Mouse (Mus musculus) frontal cortex, postnatal 25 days (tissue): ENCODE measurements around the gene Bcl7a.

Experiments used
- DNase-seq, 2 experiments: peaks; one replicate each; pipeline ENCODE4 v3.0.0; 2022; ENCODE audit warnings: low spot score in 2 of 2

The Bcl7a gene

DNA sequence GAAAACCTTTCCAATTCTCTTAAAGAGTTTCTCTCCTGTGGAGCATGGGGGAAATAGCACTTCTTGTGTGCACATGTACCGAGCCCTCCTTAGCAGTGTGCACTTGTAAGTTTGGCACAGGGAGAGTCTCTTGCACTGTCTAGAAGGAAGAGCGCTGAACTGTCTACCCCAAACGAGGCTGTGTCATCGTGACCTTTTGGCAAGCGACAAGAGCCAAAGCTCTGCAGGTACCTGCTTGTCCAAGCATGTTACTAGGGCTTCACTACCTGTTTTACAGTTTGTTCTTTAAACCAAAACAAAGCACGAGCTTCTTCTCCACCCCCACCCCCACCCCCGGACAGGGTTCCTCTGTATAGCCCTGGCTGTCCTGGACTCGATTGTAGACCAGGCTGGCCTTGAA, 15.9 kb upstream of the Bcl7a start:
- DNase-seq, result no peak

GRCm38 (mm10) chr5:123333566-123333965, 10.1 kb upstream of the Bcl7a start:
- no peak for DNase-seq

DNA sequence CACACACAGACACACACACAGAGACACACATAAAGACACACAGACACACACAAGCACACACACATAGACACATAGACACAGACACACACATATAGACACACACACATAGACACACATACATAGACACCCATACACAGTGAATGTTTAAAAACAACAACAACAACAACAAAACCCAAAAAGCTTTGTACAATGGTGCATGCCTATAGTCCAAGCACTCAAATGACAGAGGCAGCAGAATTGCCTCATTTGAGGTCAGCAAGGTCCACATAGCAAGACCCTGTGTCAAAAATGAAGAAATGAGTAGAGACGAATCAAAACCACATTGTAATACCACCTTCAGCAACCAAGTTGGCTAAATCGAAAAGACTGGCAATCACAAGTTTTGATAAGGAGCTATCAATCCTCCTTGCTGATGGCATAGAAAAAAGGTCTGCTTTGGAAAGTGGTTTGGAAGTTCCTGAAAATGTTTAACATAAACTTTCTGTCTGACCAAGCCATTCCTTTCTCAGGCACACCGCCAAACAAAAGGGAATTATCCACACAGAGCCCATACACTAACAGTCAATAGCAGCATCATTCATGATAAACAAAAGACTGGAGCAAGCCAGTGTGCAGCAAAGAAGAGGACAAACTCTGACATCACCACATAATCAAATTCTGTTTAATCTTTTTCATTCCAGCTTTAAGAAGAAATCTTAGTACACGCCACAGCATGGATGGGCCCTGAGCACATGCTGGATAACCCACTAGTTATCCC, 7.3 kb upstream of the Bcl7a start:
- DNase-seq, result no peak

GRCm38 (mm10) chr5:123338463-123338862, 5.2 kb upstream of the Bcl7a start:
- peak in 1 of 2 experiments; percentile 24 for DNase-seq

- no peak for DNase-seq
Measured at GRCm38 (mm10) chr5:123344628-123344962, 961 bp downstream of the Bcl7a start.

DNA sequence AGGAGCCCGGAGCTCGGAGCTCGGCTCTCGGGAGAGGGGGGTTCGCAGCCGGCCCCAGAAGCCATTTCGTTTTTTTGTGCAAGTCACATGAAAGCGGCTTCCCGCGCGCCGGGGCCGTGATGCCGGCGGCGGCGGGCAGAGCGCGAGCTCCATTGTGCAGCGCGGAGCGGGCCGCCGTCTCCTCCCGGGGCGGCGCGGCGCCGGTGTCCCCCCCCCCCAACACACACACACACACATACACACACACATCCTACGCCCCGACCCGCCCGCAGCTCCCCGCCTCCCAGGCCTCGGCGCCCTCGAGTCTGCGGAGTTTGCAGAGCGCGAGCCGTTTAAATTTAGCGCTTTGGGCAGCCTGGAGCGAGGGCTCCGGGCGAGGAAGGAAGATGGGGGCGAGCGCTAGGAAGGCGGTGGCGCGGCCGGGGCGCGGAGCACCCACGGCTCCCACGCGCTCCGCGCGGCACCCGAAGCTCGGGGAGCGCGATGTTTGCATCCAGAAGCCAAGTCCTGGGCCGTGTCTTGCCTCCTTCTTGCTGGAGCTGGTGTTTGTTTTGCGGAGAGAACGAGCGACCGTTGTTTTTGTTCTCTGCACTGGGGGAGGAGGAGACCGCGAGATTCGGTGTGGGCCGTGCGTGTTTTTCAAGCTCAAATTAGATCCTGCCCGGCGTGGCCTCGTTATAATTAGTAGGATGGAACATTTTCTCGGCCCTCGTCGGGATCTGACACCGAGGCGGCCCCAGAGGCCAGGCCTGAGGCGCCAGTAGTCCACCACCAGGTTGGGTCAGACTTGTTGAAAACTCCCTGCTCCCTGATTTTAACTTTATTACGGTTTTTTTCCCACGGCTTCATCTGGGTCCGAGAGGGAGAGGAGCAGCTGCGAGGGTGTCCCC, 1.6 kb downstream of the Bcl7a start:
- peak in 1 of 2 experiments; percentile 39 for DNase-seq

DNA sequence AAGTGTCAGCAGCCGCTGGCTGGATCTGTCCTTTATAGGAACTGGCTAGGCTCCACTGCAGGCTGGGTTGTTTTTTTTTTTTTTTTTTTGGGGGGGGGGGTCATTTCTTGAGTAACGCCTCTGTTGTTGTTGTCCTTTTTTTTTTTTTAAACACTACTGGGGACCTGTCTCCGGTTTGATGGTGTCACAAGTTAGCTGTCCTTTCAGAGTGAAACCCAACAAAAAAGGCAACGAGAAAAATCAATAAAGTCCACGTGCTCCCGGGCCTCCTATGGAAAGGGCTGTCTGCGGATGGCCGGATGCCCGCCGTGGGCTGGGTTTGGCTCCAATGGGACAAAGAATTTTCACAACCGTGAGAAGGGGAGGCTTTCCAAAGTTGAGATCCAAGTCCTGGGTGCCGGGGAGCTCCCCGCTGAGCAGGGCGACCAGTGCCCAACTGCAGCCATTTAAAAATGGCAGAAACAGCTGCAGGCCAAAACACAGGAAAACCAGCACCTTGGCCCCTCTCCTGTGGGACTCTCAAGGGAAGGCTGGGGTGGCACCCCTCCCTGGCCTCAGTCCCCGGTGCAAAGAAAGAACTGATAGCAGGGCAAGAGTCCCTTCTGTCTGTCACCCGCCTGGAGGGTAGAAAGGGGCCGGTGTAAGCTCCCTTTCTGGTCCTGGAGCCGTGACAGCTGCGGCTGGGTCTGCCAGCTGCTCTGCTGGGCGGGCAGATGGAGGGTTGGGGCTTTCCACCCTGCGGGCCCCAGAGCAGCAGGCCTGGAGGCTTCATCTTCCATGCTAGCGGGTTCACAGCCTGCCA, 2.4 kb downstream of the Bcl7a start:
- DNase-seq, result peak in 1 of 2 experiments; percentile 35

DNA sequence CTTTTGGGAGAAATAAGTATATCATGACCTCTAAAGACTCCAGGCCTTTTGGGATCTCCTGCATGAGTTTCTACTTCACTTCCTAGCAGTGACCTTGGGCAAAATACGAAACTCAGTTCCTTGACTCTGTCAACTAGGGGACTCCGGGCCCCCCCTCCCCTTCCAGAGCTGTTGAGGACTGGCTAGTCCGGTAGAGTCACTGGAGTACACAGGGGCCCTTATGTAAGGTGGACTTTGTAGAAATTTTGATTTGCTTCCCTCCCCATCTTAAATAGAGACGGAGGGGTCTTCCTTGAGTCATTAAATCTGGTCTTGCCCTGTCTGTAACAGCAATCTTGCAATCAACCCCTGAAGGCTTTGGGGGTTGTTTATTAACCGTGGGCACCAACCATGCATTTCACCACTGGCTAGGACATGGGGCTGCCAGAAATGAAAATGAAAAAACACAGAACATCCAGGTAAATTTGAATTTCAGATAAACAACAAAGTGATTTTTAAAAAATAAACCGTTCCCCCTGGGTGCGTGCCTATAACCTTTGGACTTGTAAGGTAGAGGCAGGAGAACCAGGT, 3.2 kb downstream of the Bcl7a start:
- DNase-seq, result no peak

GRCm38 (mm10) chr5:123347985-123348384, 4.4 kb downstream of the Bcl7a start:
- no peak for DNase-seq

- DNase-seq, result no peak
Measured at GRCm38 (mm10) chr5:123350386-123350785, 6.8 kb downstream of the Bcl7a start.

GRCm38 (mm10) chr5:123355918-123356317, 12.3 kb downstream of the Bcl7a start:
- DNase-seq, result no peak

DNA sequence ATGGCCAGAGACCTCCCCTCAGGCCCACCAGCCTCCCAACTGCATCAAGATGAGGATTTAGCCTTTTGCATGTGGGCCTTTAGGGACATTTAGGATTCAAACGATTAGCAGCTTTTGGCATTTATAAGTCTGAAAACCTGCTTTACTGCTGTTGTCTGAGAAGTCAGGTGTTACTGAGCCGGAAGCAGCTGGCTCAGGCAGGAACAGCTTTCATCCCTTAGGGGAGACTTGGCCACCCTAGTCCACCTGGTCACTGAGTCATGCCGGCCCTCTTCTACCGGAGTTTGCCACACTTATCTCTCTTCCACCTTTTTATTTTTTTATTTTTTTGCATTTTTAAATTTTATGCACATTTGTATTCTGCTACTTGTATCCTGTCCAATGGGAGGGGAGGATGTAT, 13.6 kb downstream of the Bcl7a start:
- DNase-seq, result no peak

DNA sequence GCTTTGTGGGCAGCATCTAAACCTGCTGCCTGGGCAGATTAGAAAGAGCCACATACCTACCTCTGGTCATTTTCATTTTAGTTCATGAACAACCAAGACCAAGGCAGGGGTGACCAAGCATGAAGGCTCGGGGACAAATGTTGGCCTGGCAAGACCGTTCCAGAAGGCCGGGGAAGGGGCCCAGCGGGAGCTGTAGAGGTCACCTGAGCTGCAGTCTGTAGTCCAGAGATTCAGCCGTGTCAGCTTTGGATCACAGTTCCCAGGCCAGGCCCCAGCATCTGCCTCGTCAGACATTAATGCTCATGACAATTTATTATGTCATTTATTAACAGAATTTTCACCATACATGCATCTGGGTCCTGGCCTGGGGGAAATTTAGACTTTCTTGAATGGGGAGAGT, 15.8 kb downstream of the Bcl7a start:
- DNase-seq, result no peak

GRCm38 (mm10) chr5:123362911-123363310, 19.3 kb downstream of the Bcl7a start:
- no peak for DNase-seq

- DNase-seq, result no peak
Measured at GRCm38 (mm10) chr5:123364302-123364971, 20.8 kb downstream of the Bcl7a start.

DNA sequence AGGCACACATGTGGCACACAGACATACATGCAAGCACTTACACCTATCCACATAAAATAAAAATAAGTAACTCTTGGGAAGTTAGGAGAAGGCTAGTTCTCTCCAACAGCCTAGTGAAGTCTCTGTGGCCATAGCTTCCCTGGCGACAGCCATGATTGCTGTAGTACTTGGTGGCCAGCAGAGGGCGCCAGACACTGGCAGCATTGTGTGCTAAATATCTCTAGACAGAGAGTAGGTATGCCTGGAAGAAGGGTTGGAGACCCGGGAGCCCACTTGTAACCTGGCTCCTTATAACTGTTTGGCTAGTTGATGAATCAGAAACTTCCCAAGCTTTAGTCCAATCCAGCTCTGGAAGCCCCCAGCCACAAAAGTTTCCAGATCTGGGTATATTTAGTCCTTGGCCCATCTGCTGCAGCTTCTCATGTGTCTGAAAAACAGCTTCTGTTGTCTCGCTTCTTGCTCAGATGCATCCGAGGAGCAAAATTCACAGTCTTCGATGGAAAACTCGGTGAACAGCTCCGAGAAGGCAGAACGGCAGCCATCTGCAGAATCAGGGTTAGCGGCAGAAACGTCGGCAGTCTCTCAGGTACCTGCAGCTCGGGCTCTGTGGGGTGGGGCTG, 25.3 kb downstream of the Bcl7a start:
- peak in 1 of 2 experiments; percentile 43 for DNase-seq

DNA sequence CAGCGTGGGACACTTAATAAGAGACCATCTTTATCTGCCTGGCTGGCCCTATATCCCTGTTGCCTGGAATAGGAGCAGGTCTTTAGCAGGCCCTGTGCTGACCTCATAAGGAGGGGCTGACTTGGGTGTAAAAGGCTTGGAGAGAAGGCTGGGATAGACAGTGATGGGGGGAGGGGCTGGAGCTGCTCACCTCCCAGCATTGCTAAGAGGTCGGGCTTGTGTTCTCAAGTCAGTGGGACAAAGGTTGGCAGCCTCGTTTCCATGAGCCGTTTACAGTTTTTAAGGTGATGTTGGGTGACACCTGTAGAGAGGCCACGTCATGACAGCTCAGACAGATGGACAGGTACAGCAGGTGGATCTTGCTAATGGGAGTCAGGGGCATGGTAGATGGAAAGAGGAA, 26.4 kb downstream of the Bcl7a start:
- DNase-seq, result no peak

- no peak for DNase-seq
Measured at GRCm38 (mm10) chr5:123375262-123375661, 31.6 kb downstream of the Bcl7a start.

DNA sequence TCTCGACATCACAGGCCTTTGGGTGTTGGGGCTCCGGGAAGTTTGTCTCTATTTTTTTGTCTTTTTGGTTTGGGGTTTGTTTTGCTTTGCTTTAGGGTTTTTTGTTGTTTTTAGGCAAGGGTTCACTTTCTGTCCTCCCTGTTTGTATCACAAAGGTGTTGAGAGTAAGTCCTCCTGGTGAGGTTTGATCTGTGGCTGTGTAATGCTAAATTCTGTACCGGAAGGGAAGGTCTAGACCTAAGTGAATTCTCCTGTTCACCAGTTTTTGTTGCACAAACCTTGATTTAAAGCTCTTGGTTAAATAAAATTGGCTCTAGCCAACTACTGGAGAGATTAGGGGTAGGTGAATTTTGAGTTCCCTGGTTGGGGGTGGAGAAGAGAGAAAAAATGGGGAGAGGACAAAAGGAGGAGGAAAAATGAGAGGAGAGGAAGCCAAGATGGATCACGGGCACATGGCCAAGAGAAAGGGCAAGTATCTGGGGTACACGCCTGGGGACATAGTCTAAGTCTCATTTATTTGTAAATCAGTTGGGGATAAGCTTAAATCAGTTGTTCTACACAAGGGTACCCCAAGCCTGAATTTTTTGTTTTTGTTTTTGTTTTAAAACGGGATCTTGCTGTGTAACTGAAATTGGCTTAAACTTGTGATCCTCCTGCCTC, 32.3 kb downstream of the Bcl7a start:
- DNase-seq, result no peak

DNA sequence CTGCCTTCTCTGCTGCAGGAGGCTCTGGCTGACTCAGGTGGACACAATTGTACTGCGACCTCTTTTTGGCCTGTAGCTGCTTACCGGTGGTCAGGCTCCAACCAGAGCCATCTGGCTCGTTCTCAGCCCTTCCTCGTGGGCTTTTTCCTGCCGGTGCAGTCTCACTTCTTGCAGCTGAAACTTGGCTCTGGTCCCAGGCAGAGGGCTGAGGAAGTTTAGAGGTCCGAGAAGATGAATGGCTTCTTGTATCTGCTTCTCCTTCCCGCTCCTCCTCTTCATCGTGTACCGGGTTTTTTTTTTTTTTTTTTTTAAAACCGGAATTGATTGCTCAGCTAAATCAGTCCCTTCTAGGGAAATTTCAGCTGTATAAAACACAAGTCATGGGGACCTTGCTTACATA, 32.9 kb downstream of the Bcl7a start:
- DNase-seq, result no peak
